Mouse (Mus musculus): ENCODE results near the gene Inafm2. TPM values are rescaled to one million over a fixed set of nuclear protein-coding genes. Genes with fewer than 3 reads are reported as not detected.

Inafm2 gene
- polyA plus RNA-seq, 1 experiment, result 3.8 TPM

- Histone ChIP-seq H3K9ac (ENCODE audit: low read depth, poor library complexity, severe bottlenecking) (no peak overlapping the region), H3K27me3 (ENCODE audit: control insufficient read depth, insufficient read depth, low read length, poor library complexity, severe bottlenecking) (peaks cover 22% of the 10 kb centered on the region), H3K4me3 (ENCODE audit: low read depth, low read length) (no peak overlapping the region), H3K36me3 (ENCODE audit: control insufficient read depth, insufficient read depth, low read length, poor library complexity, severe bottlenecking) (no peaks in the 10 kb centered on the region), H3K4me1 (ENCODE audit: control insufficient read depth, insufficient read depth, low read length) (no peaks in the 10 kb centered on the region), H3K9me3 (replicated peaks; ENCODE audit: control insufficient read depth, insufficient read depth, low read length, poor library complexity, severe bottlenecking) (no peaks in the 10 kb centered on the region), H3K27ac (ENCODE audit: insufficient read depth, low read length) (no peak overlapping the region)
- TF ChIP-seq CTCF (IDR thresholded peaks at IDR 0.05; ENCODE audit: low read depth, low read length) (no peak), POLR2A (IDR thresholded peaks at IDR 0.05; ENCODE audit: insufficient read depth, low read length) (no peak), EP300 (IDR thresholded peaks at IDR 0.05; ENCODE audit: insufficient read depth, low read depth, low read length) (no peak)
Observed at GRCm38 (mm10) chr2:118750476-118750875, 4.9 kb downstream of the Inafm2 start.

- no peaks in the 10 kb centered on the region for H3K36me3 ChIP-seq (ENCODE audit: control insufficient read depth, insufficient read depth, low read length, poor library complexity, severe bottlenecking)
- H3K4me3 ChIP-seq (ENCODE audit: low read depth, low read length), result no peak overlapping the region
- no peak overlapping the region for H3K9ac ChIP-seq (ENCODE audit: low read depth, poor library complexity, severe bottlenecking)
- no peak overlapping the region for H3K27ac ChIP-seq (ENCODE audit: insufficient read depth, low read length)
- TF ChIP-seq EP300 (IDR thresholded peaks at IDR 0.05; ENCODE audit: insufficient read depth, low read depth, low read length), result no peak
- TF ChIP-seq POLR2A (IDR thresholded peaks at IDR 0.05; ENCODE audit: insufficient read depth, low read length), result no peak
- TF ChIP-seq CTCF (IDR thresholded peaks at IDR 0.05; ENCODE audit: low read depth, low read length), result no peak
- H3K27me3 ChIP-seq (ENCODE audit: control insufficient read depth, insufficient read depth, low read length, poor library complexity, severe bottlenecking), result peaks cover 8% of the 10 kb centered on the region; the same call in 1 of the 2 replicates
- H3K4me1 ChIP-seq (ENCODE audit: control insufficient read depth, insufficient read depth, low read length), result no peaks in the 10 kb centered on the region
- H3K9me3 ChIP-seq (replicated peaks; ENCODE audit: control insufficient read depth, insufficient read depth, low read length, poor library complexity, severe bottlenecking), result no peaks in the 10 kb centered on the region
Observed at GRCm38 (mm10) chr2:118751896-118752791, 6.6 kb downstream of the Inafm2 start.

GRCm38 (mm10) chr2:118752792-118753108, 7.2 kb downstream of the Inafm2 start:
- Histone ChIP-seq H3K36me3 (ENCODE audit: control insufficient read depth, insufficient read depth, low read length, poor library complexity, severe bottlenecking) (no peaks in the 10 kb centered on the region), H3K4me1 (ENCODE audit: control insufficient read depth, insufficient read depth, low read length) (no peaks in the 10 kb centered on the region), H3K27ac (ENCODE audit: insufficient read depth, low read length) (no peak overlapping the region), H3K9ac (ENCODE audit: low read depth, poor library complexity, severe bottlenecking) (no peak overlapping the region), H3K4me3 (ENCODE audit: low read depth, low read length) (no peak overlapping the region), H3K9me3 (replicated peaks; ENCODE audit: control insufficient read depth, insufficient read depth, low read length, poor library complexity, severe bottlenecking) (no peaks in the 10 kb centered on the region), H3K27me3 (ENCODE audit: control insufficient read depth, insufficient read depth, low read length, poor library complexity, severe bottlenecking) (peaks cover 2% of the 10 kb centered on the region; the same call in 1 of the 2 replicates)
- TF ChIP-seq POLR2A (IDR thresholded peaks at IDR 0.05; ENCODE audit: insufficient read depth, low read length), result no peak
- no peak for TF ChIP-seq EP300 (IDR thresholded peaks at IDR 0.05; ENCODE audit: insufficient read depth, low read depth, low read length)
- no peak for TF ChIP-seq CTCF (IDR thresholded peaks at IDR 0.05; ENCODE audit: low read depth, low read length)

- H3K4me3 ChIP-seq (ENCODE audit: low read depth, low read length), result no peak overlapping the region
- no peaks in the 10 kb centered on the region for H3K4me1 ChIP-seq (ENCODE audit: control insufficient read depth, insufficient read depth, low read length)
- no peak overlapping the region for H3K9ac ChIP-seq (ENCODE audit: low read depth, poor library complexity, severe bottlenecking)
- no peaks in the 10 kb centered on the region for H3K36me3 ChIP-seq (ENCODE audit: control insufficient read depth, insufficient read depth, low read length, poor library complexity, severe bottlenecking)
- H3K27ac ChIP-seq (ENCODE audit: insufficient read depth, low read length), result no peak overlapping the region
- no peak for TF ChIP-seq POLR2A (IDR thresholded peaks at IDR 0.05; ENCODE audit: insufficient read depth, low read length)
- TF ChIP-seq EP300 (IDR thresholded peaks at IDR 0.05; ENCODE audit: insufficient read depth, low read depth, low read length), result no peak
- TF ChIP-seq CTCF (IDR thresholded peaks at IDR 0.05; ENCODE audit: low read depth, low read length), result no peak
- no peaks in the 10 kb centered on the region for H3K27me3 ChIP-seq (ENCODE audit: control insufficient read depth, insufficient read depth, low read length, poor library complexity, severe bottlenecking)
- H3K9me3 ChIP-seq (replicated peaks; ENCODE audit: control insufficient read depth, insufficient read depth, low read length, poor library complexity, severe bottlenecking), result no peaks in the 10 kb centered on the region
Observed at GRCm38 (mm10) chr2:118754143-118754542, 8.6 kb downstream of the Inafm2 start.

- Histone ChIP-seq H3K4me1 (ENCODE audit: control insufficient read depth, insufficient read depth, low read length) (no peaks in the 10 kb centered on the region), H3K27me3 (ENCODE audit: control insufficient read depth, insufficient read depth, low read length, poor library complexity, severe bottlenecking) (no peaks in the 10 kb centered on the region), H3K9ac (ENCODE audit: low read depth, poor library complexity, severe bottlenecking) (no peak overlapping the region), H3K4me3 (ENCODE audit: low read depth, low read length) (no peak overlapping the region), H3K36me3 (ENCODE audit: control insufficient read depth, insufficient read depth, low read length, poor library complexity, severe bottlenecking) (no peaks in the 10 kb centered on the region), H3K9me3 (replicated peaks; ENCODE audit: control insufficient read depth, insufficient read depth, low read length, poor library complexity, severe bottlenecking) (no peaks in the 10 kb centered on the region), H3K27ac (ENCODE audit: insufficient read depth, low read length) (no peak overlapping the region)
- TF ChIP-seq POLR2A (IDR thresholded peaks at IDR 0.05; ENCODE audit: insufficient read depth, low read length), result no peak
- no peak for TF ChIP-seq CTCF (IDR thresholded peaks at IDR 0.05; ENCODE audit: low read depth, low read length)
- TF ChIP-seq EP300 (IDR thresholded peaks at IDR 0.05; ENCODE audit: insufficient read depth, low read depth, low read length), result no peak
Observed at GRCm38 (mm10) chr2:118755407-118755806, 9.8 kb downstream of the Inafm2 start.

- Histone ChIP-seq H3K36me3 (ENCODE audit: control insufficient read depth, insufficient read depth, low read length, poor library complexity, severe bottlenecking) (no peaks in the 10 kb centered on the region), H3K4me3 (ENCODE audit: low read depth, low read length) (no peak overlapping the region), H3K27me3 (ENCODE audit: control insufficient read depth, insufficient read depth, low read length, poor library complexity, severe bottlenecking) (no peaks in the 10 kb centered on the region), H3K9ac (ENCODE audit: low read depth, poor library complexity, severe bottlenecking) (no peak overlapping the region), H3K9me3 (replicated peaks; ENCODE audit: control insufficient read depth, insufficient read depth, low read length, poor library complexity, severe bottlenecking) (no peaks in the 10 kb centered on the region), H3K27ac (ENCODE audit: insufficient read depth, low read length) (no peak overlapping the region), H3K4me1 (ENCODE audit: control insufficient read depth, insufficient read depth, low read length) (no peaks in the 10 kb centered on the region)
- TF ChIP-seq CTCF (IDR thresholded peaks at IDR 0.05; ENCODE audit: low read depth, low read length) (no peak), POLR2A (IDR thresholded peaks at IDR 0.05; ENCODE audit: insufficient read depth, low read length) (no peak), EP300 (IDR thresholded peaks at IDR 0.05; ENCODE audit: insufficient read depth, low read depth, low read length) (no peak)
Observed at GRCm38 (mm10) chr2:118756103-118756502, 10.5 kb downstream of the Inafm2 start.

All from ES-Bruce4 (cell line).